Mouse (Mus musculus) bone marrow, adult 2 months (tissue): ENCODE measurements at regions not wholly inside any gene's neighbourhood (a gene's known extent, or its start where the extent isn't known, plus 50 kb on each side); places are given as distances from the start of the nearest gene placed in this dataset.

ENCODE experiments used
- H3K27ac ChIP-seq: fragments of 200-500 bp; 2 replicates; pipeline ENCODE4 v1.5.1; 2012; ENCODE audit warnings: low read depth, mild to moderate bottlenecking, control low read depth, inconsistent platforms, low read length; ENCODE audit not compliant: control insufficient read depth, poor library complexity, insufficient read depth
- H3K4me1 ChIP-seq: fragments of 200-500 bp; 2 replicates; pipeline ENCODE4 v1.6.1; 2011; ENCODE audit warnings: low read length; ENCODE audit not compliant: control insufficient read depth, insufficient read depth
- H3K4me3 ChIP-seq: fragments of 200-500 bp; replicated peaks from 2 replicates; pipeline ENCODE3; 2011; ENCODE audit warnings: mild to moderate bottlenecking, low read depth, low read length, control low read depth; ENCODE audit not compliant: control insufficient read depth
- CTCF ChIP-seq: fragments of 200-500 bp; IDR thresholded peaks from 2 replicates; pipeline ENCODE4 v1.5.1; 2011; ENCODE audit warnings: low read length, control low read depth; ENCODE audit not compliant: control insufficient read depth, insufficient read depth
- POLR2A ChIP-seq: fragments of 200-500 bp; IDR thresholded peaks from 2 replicates; pipeline ENCODE4 v1.6.1; 2011; ENCODE audit warnings: low read depth, mild to moderate bottlenecking, control low read depth, low read length, borderline replicate concordance; ENCODE audit not compliant: control insufficient read depth
- WGBS: fragments of 180-500 bp; shearing (Covaris S2); methylation state at CpG from one replicate; pipeline ENCODE4 v1.1.7; 2018; 5-methylcytosine and 5-hydroxymethylcytosine counted together

GRCm38 (mm10) chr10:21701580-21701979 lies 108.6 kb downstream of the 1700020N01Rik start:
- H3K27ac ChIP-seq = no peak overlapping the region
- no peaks in the 10 kb centered on the region for H3K4me1 ChIP-seq
- TF ChIP-seq POLR2A (no peak), CTCF (no peak)
- H3K4me3 ChIP-seq = no peak overlapping the region
- 57% methylated on average over 3 of the region's 3 CpGs for WGBS

- 60% methylated on average over 1 of the region's 1 CpGs for WGBS
- H3K4me1 ChIP-seq = no peaks in the 10 kb centered on the region
- TF ChIP-seq POLR2A (no peak), CTCF (no peak)
Observed at GRCm38 (mm10) chr10:21702134-21702533, 109.2 kb downstream of the 1700020N01Rik start.

GRCm38 (mm10) chr10:21711866-21712265 lies 118.9 kb downstream of the 1700020N01Rik start:
- 51% methylated on average over 7 of the region's 7 CpGs for WGBS
- no peaks in the 10 kb centered on the region for H3K4me1 ChIP-seq
- TF ChIP-seq POLR2A (no peak), CTCF (no peak)
- no peak overlapping the region for H3K4me3 ChIP-seq
- H3K27ac ChIP-seq = no peak overlapping the region

More at GRCm38 (mm10) chr10:21702134-21702533, 109.2 kb downstream of the 1700020N01Rik start:
- Histone ChIP-seq H3K27ac (no peak overlapping the region), H3K4me3 (no peak overlapping the region)

- Histone ChIP-seq H3K4me3 (no peak overlapping the region), H3K27ac (no peak overlapping the region), H3K4me1 (no peaks in the 10 kb centered on the region)
- 81% methylated on average over 3 of the region's 3 CpGs for WGBS
- no peak for TF ChIP-seq CTCF
Observed at GRCm38 (mm10) chr10:21712828-21713227, 119.9 kb downstream of the 1700020N01Rik start.

- WGBS = 85% methylated on average over 3 of the region's 3 CpGs
- no peak overlapping the region for H3K27ac ChIP-seq
- no peak for TF ChIP-seq POLR2A
- no peak for TF ChIP-seq CTCF
- H3K4me1 ChIP-seq = no peaks in the 10 kb centered on the region
- no peak overlapping the region for H3K4me3 ChIP-seq
Observed at GRCm38 (mm10) chr10:21715436-21715835, 122.5 kb downstream of the 1700020N01Rik start.

- WGBS = 80% methylated on average over 4 of the region's 4 CpGs
- TF ChIP-seq POLR2A (no peak), CTCF (no peak)
- H3K4me3 ChIP-seq = no peak overlapping the region
- H3K27ac ChIP-seq = no peak overlapping the region
- H3K4me1 ChIP-seq = no peaks in the 10 kb centered on the region
Observed at GRCm38 (mm10) chr10:21718189-21718588, 125.2 kb downstream of the 1700020N01Rik start.

GRCm38 (mm10) chr10:21724351-21724750 lies 131.4 kb downstream of the 1700020N01Rik start:
- 76% methylated on average over 3 of the region's 3 CpGs for WGBS
- H3K27ac ChIP-seq = no peak overlapping the region

GRCm38 (mm10) chr10:21724999-21725398 lies 132.1 kb downstream of the 1700020N01Rik start:
- Histone ChIP-seq H3K4me3 (no peak overlapping the region), H3K4me1 (no peaks in the 10 kb centered on the region), H3K27ac (no peak overlapping the region)
- no peak for TF ChIP-seq CTCF
- no peak for TF ChIP-seq POLR2A
- 83% methylated on average over 3 of the region's 3 CpGs for WGBS

More at GRCm38 (mm10) chr10:21724351-21724750, 131.4 kb downstream of the 1700020N01Rik start:
- Histone ChIP-seq H3K4me1 (no peaks in the 10 kb centered on the region), H3K4me3 (no peak overlapping the region)
- TF ChIP-seq POLR2A (no peak), CTCF (no peak)

GRCm38 (mm10) chr10:21740256-21740655 lies 141.7 kb upstream of the Sgk1 start:
- TF ChIP-seq POLR2A (no peak), CTCF (no peak)
- Histone ChIP-seq H3K4me3 (no peak overlapping the region), H3K27ac (no peak overlapping the region), H3K4me1 (no peaks in the 10 kb centered on the region)
- WGBS = 74% methylated on average over 5 of the region's 5 CpGs
